Mouse (Mus musculus) bone marrow, adult 2 months (tissue): ENCODE measurements at regions not wholly inside any gene's neighbourhood (a gene's known extent, or its start where the extent isn't known, plus 50 kb on each side); places are given as distances from the start of the nearest gene placed in this dataset.

Source experiments
- CTCF ChIP-seq: fragments of 200-500 bp; IDR thresholded peaks from 2 replicates; pipeline ENCODE4 v1.5.1; 2011; ENCODE audit warnings: low read length, control low read depth; ENCODE audit not compliant: control insufficient read depth, insufficient read depth
- POLR2A ChIP-seq: fragments of 200-500 bp; IDR thresholded peaks from 2 replicates; pipeline ENCODE4 v1.6.1; 2011; ENCODE audit warnings: low read depth, mild to moderate bottlenecking, control low read depth, low read length, borderline replicate concordance; ENCODE audit not compliant: control insufficient read depth

- TF ChIP-seq CTCF (no peak), POLR2A (no peak)
These were observed 97.5 kb upstream of the Mki67 start for GRCm38 (mm10) chr7:135813616-135814015.
